ENCODE assay signal across 8 mouse cellular contexts in genomic region chr7:28811640-28812275, GRCm38 (mm10). TPM values are rescaled to one million over a fixed set of nuclear protein-coding genes. Genes with fewer than 3 reads are reported as not detected.
DNase-seq lines count a peak whose midpoint lies in the region; ATAC-seq and TF ChIP-seq lines count a peak whose summit lies in the region.

No protein-coding gene starts in this region.

- WGBS in lung, embryonic 15.5 days: 4% methylated on average over 7 of the region's 7 CpGs
- 17% methylated on average over 7 of the region's 7 CpGs for WGBS in forebrain, embryonic 10.5 days
- 2% methylated on average over 7 of the region's 7 CpGs for WGBS in intestine, postnatal 0 days
- 13% methylated on average over 7 of the region's 7 CpGs for WGBS in neural tube, embryonic 15.5 days

- no peak for DNase-seq in lung, postnatal 25 days (ENCODE audit: low spot score)
- DNase-seq in forebrain, embryonic 10.5 days (ENCODE audit: extremely low spot score, low spot score): no peak
- no peak for DNase-seq in left cerebral cortex, postnatal 25 days (ENCODE audit: low spot score in 2 of 2)
- no peak for DNase-seq in kidney, adult 11 months
- no peak for DNase-seq in adrenal gland, postnatal 25 days

- H3K27me3 ChIP-seq in lung, embryonic 15.5 days: no peaks in the 10 kb centered on the region
- H3K27me3 ChIP-seq in forebrain, embryonic 10.5 days (ENCODE audit: poor library complexity, severe bottlenecking): no peaks in the 10 kb centered on the region
- H3K27me3 ChIP-seq in intestine, postnatal 0 days (replicated peaks; ENCODE audit: control insufficient read depth, insufficient read depth, low read length): no peaks in the 10 kb centered on the region
- H3K27me3 ChIP-seq in neural tube, embryonic 15.5 days (replicated peaks): no peaks in the 10 kb centered on the region

- no peak for ATAC-seq in lung, embryonic 15.5 days (ENCODE audit: borderline replicate concordance, extremely low read depth, low FRiP score, low TSS enrichment)
- ATAC-seq in intestine, postnatal 0 days: no peak
- ATAC-seq in neural tube, embryonic 15.5 days (ENCODE audit: low FRiP score): no peak

- H3K27ac ChIP-seq in lung, embryonic 15.5 days: peak overlapping the region; percentile 97; the same call in 1 of the 2 replicates
- peak overlapping the region; percentile 100 for H3K27ac ChIP-seq in forebrain, embryonic 10.5 days
- peak overlapping the region; percentile 99; the same call in 1 of the 2 replicates for H3K27ac ChIP-seq in intestine, postnatal 0 days (ENCODE audit: low read depth, low read length)
- peak overlapping the region; percentile 100; the same call in 1 of the 2 replicates for H3K27ac ChIP-seq in neural tube, embryonic 15.5 days (replicated peaks)

- peak overlapping the region; percentile 52 for H3K9ac ChIP-seq in lung, embryonic 15.5 days
- peak overlapping the region; percentile 96 for H3K9ac ChIP-seq in intestine, postnatal 0 days (ENCODE audit: low read depth, low read length)
- peak overlapping the region; percentile 65 for H3K9ac ChIP-seq in neural tube, embryonic 15.5 days (replicated peaks)

- peak overlapping the region; percentile 67 for H3K4me3 ChIP-seq in lung, embryonic 15.5 days
- H3K4me3 ChIP-seq in forebrain, embryonic 10.5 days: peak overlapping the region; percentile 93
- peak overlapping the region; percentile 92 for H3K4me3 ChIP-seq in intestine, postnatal 0 days (ENCODE audit: low read depth, low read length)
- H3K4me3 ChIP-seq in neural tube, embryonic 15.5 days (replicated peaks): peak overlapping the region; percentile 83

- intact Hi-C loops in left cerebral cortex, postnatal 25 days (cut with DNase I): loop anchor here (2.0 to 5.0 kb wide), 2 partner anchors 13 to 146 kb away; partner anchors contain the start of gene Ech1

- peaks cover 49% of the 10 kb centered on the region for H3K36me3 ChIP-seq in lung, embryonic 15.5 days
- H3K36me3 ChIP-seq in forebrain, embryonic 10.5 days (replicated peaks): peaks cover 52% of the 10 kb centered on the region
- peaks cover 39% of the 10 kb centered on the region for H3K36me3 ChIP-seq in intestine, postnatal 0 days (ENCODE audit: control insufficient read depth, insufficient read depth)
- peaks cover 40% of the 10 kb centered on the region for H3K36me3 ChIP-seq in neural tube, embryonic 15.5 days

- TF ChIP-seq CTCF in intestine, postnatal 0 days (IDR thresholded peaks at IDR 0.05; ENCODE audit: low read depth): no peak

- H3K9me3 ChIP-seq in lung, embryonic 15.5 days: no peaks in the 10 kb centered on the region
- H3K9me3 ChIP-seq in forebrain, embryonic 10.5 days: no peaks in the 10 kb centered on the region
- H3K9me3 ChIP-seq in intestine, postnatal 0 days (ENCODE audit: control insufficient read depth): no peaks in the 10 kb centered on the region
- H3K9me3 ChIP-seq in neural tube, embryonic 15.5 days (replicated peaks): no peaks in the 10 kb centered on the region

- H3K4me1 ChIP-seq in lung, embryonic 15.5 days: peaks cover 54% of the 10 kb centered on the region
- H3K4me1 ChIP-seq in forebrain, embryonic 10.5 days: peaks cover 74% of the 10 kb centered on the region
- H3K4me1 ChIP-seq in intestine, postnatal 0 days (replicated peaks; ENCODE audit: control insufficient read depth, insufficient read depth, low read length): peaks cover 10% of the 10 kb centered on the region; the same call in 1 of the 2 replicates
- peaks cover 49% of the 10 kb centered on the region for H3K4me1 ChIP-seq in neural tube, embryonic 15.5 days

- peak overlapping the region; percentile 75 for H3K4me2 ChIP-seq in lung, embryonic 15.5 days
- peak overlapping the region; percentile 66 for H3K4me2 ChIP-seq in intestine, postnatal 0 days (replicated peaks; ENCODE audit: low read depth)
- peak overlapping the region; percentile 77 for H3K4me2 ChIP-seq in neural tube, embryonic 15.5 days

RNA-seq across cellular contexts. Expression of gene Hnrnpl, which starts 3.4 kb away (rescaled TPM):
- 254 and 264 TPM in 2 replicates for polyA plus RNA-seq in lung, embryonic 15.5 days (2015; fragmentation: Nextera tagmentation; extraction: Ambion mirVana)
- polyA plus RNA-seq in forebrain, embryonic 10.5 days (2016; fragmentation: Nextera tagmentation; extraction: Ambion mirVana): 325 and 336 TPM in 2 replicates
- 144 and 152 TPM in 2 replicates for polyA plus RNA-seq in intestine, postnatal 0 days (2015; fragmentation: Nextera tagmentation; extraction: Ambion mirVana)
- polyA plus RNA-seq in neural tube, embryonic 15.5 days (2015; fragmentation: Nextera tagmentation; extraction: Ambion mirVana): 158 and 164 TPM in 2 replicates
- 100 to 1,000 TPM; 375 to 411 TPM for total RNA-seq in left cerebral cortex, postnatal 25 days (2021)
- total RNA-seq in adrenal gland, postnatal 25 days (2021): 423 and 491 TPM in 2 replicates

RNA-seq across cellular contexts. Expression of gene Ech1, which starts 13.3 kb away (rescaled TPM):
- 154 and 162 TPM in 2 replicates for polyA plus RNA-seq in lung, embryonic 15.5 days (2015; fragmentation: Nextera tagmentation; extraction: Ambion mirVana)
- 68.5 and 72.0 TPM in 2 replicates for polyA plus RNA-seq in forebrain, embryonic 10.5 days (2016; fragmentation: Nextera tagmentation; extraction: Ambion mirVana)
- polyA plus RNA-seq in intestine, postnatal 0 days (2015; fragmentation: Nextera tagmentation; extraction: Ambion mirVana): 402 and 426 TPM in 2 replicates
- 91.4 and 114 TPM in 2 replicates for polyA plus RNA-seq in neural tube, embryonic 15.5 days (2015; fragmentation: Nextera tagmentation; extraction: Ambion mirVana)
- total RNA-seq in left cerebral cortex, postnatal 25 days (2021): 10 to 100 TPM; 41.5 to 46.6 TPM
- total RNA-seq in adrenal gland, postnatal 25 days (2021): 445 and 492 TPM in 2 replicates

RNA-seq across cellular contexts. Expression of gene Lgals4, which starts 21.9 kb away (rescaled TPM):
- 6.7 and 9.2 TPM in 2 replicates for polyA plus RNA-seq in lung, embryonic 15.5 days (2015; fragmentation: Nextera tagmentation; extraction: Ambion mirVana)
- polyA plus RNA-seq in forebrain, embryonic 10.5 days (2016; fragmentation: Nextera tagmentation; extraction: Ambion mirVana): 2.9 and 3.1 TPM in 2 replicates
- polyA plus RNA-seq in intestine, postnatal 0 days (2015; fragmentation: Nextera tagmentation; extraction: Ambion mirVana): 2,376 and 2,464 TPM in 2 replicates
- polyA plus RNA-seq in neural tube, embryonic 15.5 days (2015; fragmentation: Nextera tagmentation; extraction: Ambion mirVana): 5.4 and 85.2 TPM in 2 replicates
- total RNA-seq in left cerebral cortex, postnatal 25 days (2021): 1 to 10 TPM; 2.2 to 2.7 TPM
- total RNA-seq in adrenal gland, postnatal 25 days (2021): 14.4 and 17.6 TPM in 2 replicates

RNA-seq across cellular contexts. Expression of gene Rinl, which starts 23.0 kb away (rescaled TPM):
- polyA plus RNA-seq in lung, embryonic 15.5 days (2015; fragmentation: Nextera tagmentation; extraction: Ambion mirVana): 7.1 and 8.8 TPM in 2 replicates
- polyA plus RNA-seq in forebrain, embryonic 10.5 days (2016; fragmentation: Nextera tagmentation; extraction: Ambion mirVana): 3.4 and 3.8 TPM in 2 replicates
- polyA plus RNA-seq in intestine, postnatal 0 days (2015; fragmentation: Nextera tagmentation; extraction: Ambion mirVana): 1.6 and 2.2 TPM in 2 replicates
- polyA plus RNA-seq in neural tube, embryonic 15.5 days (2015; fragmentation: Nextera tagmentation; extraction: Ambion mirVana): 2.9 and 7.0 TPM in 2 replicates
- total RNA-seq in left cerebral cortex, postnatal 25 days (2021): 1 to 10 TPM; 2.4 to 2.9 TPM
- 2.9 and 3.1 TPM in 2 replicates for total RNA-seq in adrenal gland, postnatal 25 days (2021)

RNA-seq across cellular contexts. Expression of gene Nfkbib, which starts 44.4 kb away (rescaled TPM):
- polyA plus RNA-seq in lung, embryonic 15.5 days (2015; fragmentation: Nextera tagmentation; extraction: Ambion mirVana): 36.9 and 38.7 TPM in 2 replicates
- polyA plus RNA-seq in forebrain, embryonic 10.5 days (2016; fragmentation: Nextera tagmentation; extraction: Ambion mirVana): 56.6 and 57.6 TPM in 2 replicates
- 33.1 and 33.2 TPM in 2 replicates for polyA plus RNA-seq in intestine, postnatal 0 days (2015; fragmentation: Nextera tagmentation; extraction: Ambion mirVana)
- 75.9 and 77.6 TPM in 2 replicates for polyA plus RNA-seq in neural tube, embryonic 15.5 days (2015; fragmentation: Nextera tagmentation; extraction: Ambion mirVana)
- 10 to 100 TPM; 34.2 to 37.7 TPM for total RNA-seq in left cerebral cortex, postnatal 25 days (2021)
- total RNA-seq in adrenal gland, postnatal 25 days (2021): 36.8 and 42.6 TPM in 2 replicates

Comparison
In these comparisons a context has a peak if more than half of its experiments do, and no peak if none do; other contexts are left out.
1. RNA of gene Lgals4, which starts 21.9 kb away (polyA plus RNA-seq): 2,376 to 2,464 TPM in intestine, postnatal 0 days; 6.7 to 9.2 TPM in lung, embryonic 15.5 days, 5.4 to 85.2 TPM in neural tube, embryonic 15.5 days and 2.9 to 3.1 TPM in forebrain, embryonic 10.5 days; every median in the first group is over 10 times any median in the second.
2. Peak in every context shown above with its lines, with median percentiles within 50 percentile points of each other: H3K27ac ChIP-seq, H3K4me2 ChIP-seq, H3K4me3 ChIP-seq and H3K9ac ChIP-seq.